Mouse (Mus musculus) intestine, embryonic 14.5 days (tissue): Measurements from ENCODE around the gene Prr3. TPM values are rescaled to one million over a fixed set of nuclear protein-coding genes. Genes with fewer than 3 reads are reported as not detected.
"Not testable (repeated sequence)": the region's sequence is repeated elsewhere in the genome, so short reads cannot be mapped to it uniquely, and the experiment has no call there.

ENCODE experiments used
- ATAC-seq: fragments of 200-750 bp; cut with Nextera tagmentation; replicated peaks from 2 replicates; pipeline ENCODE4 v1.8.0; 2017; ENCODE audit warnings: low read depth, moderate number of reproducible peaks, moderate TSS enrichment, moderate library complexity; ENCODE audit not compliant: low FRiP score, low TSS enrichment
- DNase-seq: peaks from one replicate; pipeline ENCODE4 v3.0.0-alpha.2; 2018; ENCODE audit warnings: low spot score
- H3K27ac ChIP-seq: fragments of 300-500 bp; sonication (generic); 2 replicates; pipeline ENCODE4 v1.5.1; 2014; ENCODE audit warnings: low read depth, mild to moderate bottlenecking, control low read depth
- H3K27me3 ChIP-seq: fragments of 300-500 bp; sonication (generic); replicated peaks from 2 replicates; pipeline ENCODE4 v1.6.1; 2014; ENCODE audit warnings: low read length, control low read depth; ENCODE audit not compliant: control insufficient read depth, insufficient read depth
- H3K36me3 ChIP-seq: fragments of 300-500 bp; sonication (generic); 2 replicates; pipeline ENCODE4 v1.6.1; 2014; ENCODE audit warnings: low read length, control low read depth; ENCODE audit not compliant: control insufficient read depth, insufficient read depth
- H3K4me1 ChIP-seq: fragments of 300-500 bp; sonication (generic); replicated peaks from 2 replicates; pipeline ENCODE4 v1.6.1; 2014; ENCODE audit warnings: low read length, control low read depth, mixed read lengths; ENCODE audit not compliant: control insufficient read depth, insufficient read depth
- H3K4me2 ChIP-seq: fragments of 300-500 bp; sonication (generic); 2 replicates; pipeline ENCODE4 v1.6.1; 2014; ENCODE audit warnings: low read length
- H3K4me3 ChIP-seq: fragments of 300-500 bp; sonication (generic); 2 replicates; pipeline ENCODE4 v1.5.1; 2014; ENCODE audit warnings: low read depth, low read length, control low read depth, mixed read lengths
- H3K9ac ChIP-seq: fragments of 300-500 bp; sonication (generic); 2 replicates; pipeline ENCODE4 v1.6.1; 2014; ENCODE audit warnings: mild to moderate bottlenecking, low read length
- H3K9me3 ChIP-seq: fragments of 300-500 bp; sonication (generic); 2 replicates; pipeline ENCODE4 v1.6.1; 2016; ENCODE audit warnings: low read length, control low read depth; ENCODE audit not compliant: control insufficient read depth
- WGBS: fragments of 180-500 bp; shearing (Covaris S2); extraction: QIAGEN DNeasy Blood & Tissue Kit; methylation state at CpG from one replicate; pipeline ENCODE4 v1.1.7; 2014; 5-methylcytosine and 5-hydroxymethylcytosine counted together
- polyA plus RNA-seq: library from polyadenylated mRNA; unstranded; fragments of >200 nt; fragmentation: Nextera tagmentation; extraction: Ambion mirVana; gene quantifications from 2 replicates; pipeline ENCODE4 v1.2.1, GENCODE M21; 2014

The Prr3 gene
- polyA plus RNA-seq, 1 experiment from 2014 or later, result 25.3 TPM

GRCm38 (mm10) chr17:35967621-35968020 is 12.4 kb downstream of the Prr3 start:
- H3K27me3 ChIP-seq, result no peaks in the 10 kb centered on the region
- WGBS, result 94% methylated on average over 2 of the region's 2 CpGs
- H3K9ac ChIP-seq, result no peak overlapping the region
- H3K27ac ChIP-seq, result no peak overlapping the region
- no peak overlapping the region for H3K4me2 ChIP-seq
- no peak overlapping the region for H3K4me3 ChIP-seq
- no peak for ATAC-seq
- peaks cover 10% of the 10 kb centered on the region for H3K4me1 ChIP-seq
- DNase-seq, result no peak
- no peaks in the 10 kb centered on the region for H3K9me3 ChIP-seq
- peaks cover 43% of the 10 kb centered on the region for H3K36me3 ChIP-seq

- Histone ChIP-seq H3K27me3 (no peaks in the 10 kb centered on the region), H3K4me1 (peaks cover 3% of the 10 kb centered on the region; the same call in 1 of the 2 replicates), H3K4me2 (no peak overlapping the region), H3K9me3 (no peaks in the 10 kb centered on the region), H3K9ac (no peak overlapping the region), H3K4me3 (no peak overlapping the region), H3K36me3 (peaks cover 79% of the 10 kb centered on the region), H3K27ac (no peak overlapping the region)
- ATAC-seq, result no peak
- DNase-seq, result no peak
- WGBS, result 93% methylated on average over 10 of the region's 10 CpGs
These were observed 16.8 kb downstream of the Prr3 start for GRCm38 (mm10) chr17:35963279-35963678.

- WGBS, result 96% methylated on average over 15 of the region's 15 CpGs
- Histone ChIP-seq H3K4me1 (no peaks in the 10 kb centered on the region), H3K36me3 (peaks cover 82% of the 10 kb centered on the region), H3K4me2 (no peak overlapping the region), H3K9ac (no peak overlapping the region), H3K9me3 (no peaks in the 10 kb centered on the region), H3K27me3 (no peaks in the 10 kb centered on the region), H3K27ac (no peak overlapping the region), H3K4me3 (no peak overlapping the region)
- ATAC-seq (no peak), DNase-seq (no peak)
These were observed 21.4 kb downstream of the Prr3 start for GRCm38 (mm10) chr17:35958533-35959223.

GRCm38 (mm10) chr17:35954665-35955064 is 25.4 kb downstream of the Prr3 start:
- 79% methylated on average over 8 of the region's 8 CpGs for WGBS
- Histone ChIP-seq H3K27me3 (no peaks in the 10 kb centered on the region), H3K36me3 (peaks cover 42% of the 10 kb centered on the region), H3K27ac (no peak overlapping the region), H3K4me1 (no peaks in the 10 kb centered on the region), H3K4me2 (no peak overlapping the region), H3K9me3 (no peaks in the 10 kb centered on the region), H3K4me3 (no peak overlapping the region), H3K9ac (no peak overlapping the region)
- ATAC-seq, result no peak
- no peak for DNase-seq

- not testable (repeated sequence) for DNase-seq
These were observed 27.5 kb downstream of the Prr3 start for GRCm38 (mm10) chr17:35952559-35952958.

GRCm38 (mm10) chr17:35950946-35951345 is 29.1 kb downstream of the Prr3 start:
- not testable (repeated sequence) for H3K4me2 ChIP-seq, H3K9me3 ChIP-seq, H3K27ac ChIP-seq, ATAC-seq, DNase-seq, H3K27me3 ChIP-seq, H3K36me3 ChIP-seq, H3K9ac ChIP-seq, H3K4me1 ChIP-seq, H3K4me3 ChIP-seq

More at GRCm38 (mm10) chr17:35952559-35952958, 27.5 kb downstream of the Prr3 start:
- not testable (repeated sequence) for ATAC-seq, H3K27me3 ChIP-seq, H3K27ac ChIP-seq, H3K4me3 ChIP-seq, H3K9ac ChIP-seq, H3K9me3 ChIP-seq, H3K4me1 ChIP-seq, H3K4me2 ChIP-seq
- H3K36me3 ChIP-seq, result peaks cover 21% of the 10 kb centered on the region
- 70% methylated on average over 2 of the region's 3 CpGs for WGBS

GRCm38 (mm10) chr17:35939941-35940340 is 40.1 kb downstream of the Prr3 start:
- ATAC-seq (no peak), DNase-seq (no peak)
- Histone ChIP-seq H3K27ac (no peak overlapping the region), H3K36me3 (no peaks in the 10 kb centered on the region), H3K4me3 (no peak overlapping the region), H3K4me1 (no peaks in the 10 kb centered on the region), H3K9ac (no peak overlapping the region), H3K4me2 (no peak overlapping the region), H3K9me3 (no peaks in the 10 kb centered on the region), H3K27me3 (no peaks in the 10 kb centered on the region)
- WGBS, result 55% methylated on average over 1 of the region's 1 CpGs

- Histone ChIP-seq H3K4me1 (no peaks in the 10 kb centered on the region), H3K27ac (no peak overlapping the region), H3K27me3 (no peaks in the 10 kb centered on the region), H3K9me3 (no peaks in the 10 kb centered on the region), H3K9ac (no peak overlapping the region), H3K4me3 (no peak overlapping the region), H3K36me3 (no peaks in the 10 kb centered on the region), H3K4me2 (no peak overlapping the region)
- ATAC-seq (no peak), DNase-seq (no peak)
- WGBS, result 39% methylated on average over 2 of the region's 2 CpGs
These were observed 40.9 kb downstream of the Prr3 start for GRCm38 (mm10) chr17:35939108-35939507.

- ATAC-seq, result 0 out of 2 replicates have a peak, but pooled peaks have one; percentile 58
- H3K9ac ChIP-seq, result no peak overlapping the region
- H3K4me2 ChIP-seq, result no peak overlapping the region
- no peak overlapping the region for H3K27ac ChIP-seq
- H3K4me3 ChIP-seq, result no peak overlapping the region
- H3K27me3 ChIP-seq, result no peaks in the 10 kb centered on the region
- peak; percentile 68 for DNase-seq
- H3K9me3 ChIP-seq, result no peaks in the 10 kb centered on the region
- H3K36me3 ChIP-seq, result no peaks in the 10 kb centered on the region
- WGBS, result 39% methylated on average over 2 of the region's 2 CpGs
- no peaks in the 10 kb centered on the region for H3K4me1 ChIP-seq
These were observed 42.2 kb downstream of the Prr3 start for GRCm38 (mm10) chr17:35937700-35938348.
